Mouse (Mus musculus) midbrain, embryonic 14.5 days (tissue): ENCODE results near the gene Avpi1. TPM values are rescaled to one million over a fixed set of nuclear protein-coding genes. Genes with fewer than 3 reads are reported as not detected.

Experiments
- ATAC-seq: fragments of 200-750 bp; cut with Nextera tagmentation; 2 replicates; pipeline ENCODE4 v1.8.0; 2017; ENCODE audit warnings: moderate number of reproducible peaks, moderate library complexity; ENCODE audit not compliant: low FRiP score, low TSS enrichment
- DNase-seq: peaks from one replicate; pipeline ENCODE4 v3.0.0-alpha.2; 2015
- H3K27ac ChIP-seq: fragments of 300-500 bp; sonication (generic); replicated peaks from 2 replicates; pipeline ENCODE4 v1.5.1; 2014; ENCODE audit warnings: mild to moderate bottlenecking, low read depth, low read length, moderate library complexity
- H3K27me3 ChIP-seq: fragments of 300-500 bp; sonication (generic); 2 replicates; pipeline ENCODE4 v1.6.1; 2014; ENCODE audit warnings: low read length, control low read depth, mixed read lengths; ENCODE audit not compliant: control insufficient read depth, insufficient read depth
- H3K36me3 ChIP-seq: fragments of 300-500 bp; sonication (generic); 2 replicates; pipeline ENCODE4 v1.6.1; 2014; ENCODE audit warnings: low read length, control low read depth; ENCODE audit not compliant: control insufficient read depth, insufficient read depth
- H3K4me1 ChIP-seq: fragments of 300-500 bp; sonication (generic); 2 replicates; pipeline ENCODE4 v1.6.1; 2014; ENCODE audit warnings: mild to moderate bottlenecking, antibody characterized with exemption, low read length, control low read depth; ENCODE audit not compliant: control insufficient read depth, insufficient read depth
- H3K4me2 ChIP-seq: fragments of 300-500 bp; sonication (generic); 2 replicates; pipeline ENCODE4 v1.6.1; 2014; ENCODE audit warnings: mild to moderate bottlenecking, low read length, moderate library complexity
- H3K4me3 ChIP-seq: fragments of 300-500 bp; sonication (generic); replicated peaks from 2 replicates; pipeline ENCODE4 v1.5.1; 2014; ENCODE audit warnings: low read depth, low read length
- H3K9ac ChIP-seq: fragments of 300-500 bp; sonication (generic); replicated peaks from 2 replicates; pipeline ENCODE4 v1.6.1; 2014; ENCODE audit warnings: mild to moderate bottlenecking, low read length, moderate library complexity
- H3K9me3 ChIP-seq: fragments of 300-500 bp; sonication (generic); 2 replicates; pipeline ENCODE4 v1.6.1; 2016; ENCODE audit warnings: low read length, control low read depth, mixed read lengths; ENCODE audit not compliant: control insufficient read depth
- WGBS: fragments of 180-500 bp; shearing (Covaris S2); extraction: QIAGEN DNeasy Blood & Tissue Kit; methylation state at CpG from one replicate; pipeline ENCODE4 v1.1.7; 2014; 5-methylcytosine and 5-hydroxymethylcytosine counted together
- polyA plus RNA-seq: library from polyadenylated mRNA; unstranded; fragments of >200 nt; fragmentation: Nextera tagmentation; extraction: Ambion mirVana; gene quantifications from 2 replicates; pipeline ENCODE4 v1.2.1, GENCODE M21; 2014

Avpi1 gene
- polyA plus RNA-seq, 1 experiment from 2014 or later: 5.8 TPM

GRCm38 (mm10) chr19:42079950-42080349 lies 48.9 kb downstream of the Avpi1 start:
- no peak overlapping the region for H3K4me2 ChIP-seq
- DNase-seq (no peak), ATAC-seq (no peak)
- H3K27me3 ChIP-seq: no peaks in the 10 kb centered on the region
- H3K4me1 ChIP-seq: no peaks in the 10 kb centered on the region
- no peaks in the 10 kb centered on the region for H3K9me3 ChIP-seq
- peaks cover 35% of the 10 kb centered on the region for H3K36me3 ChIP-seq
- WGBS: 77% methylated on average over 5 of the region's 5 CpGs
- H3K9ac ChIP-seq: no peak overlapping the region
- no peak overlapping the region for H3K27ac ChIP-seq
- no peak overlapping the region for H3K4me3 ChIP-seq

- no peak overlapping the region for H3K4me2 ChIP-seq
- H3K4me1 ChIP-seq: no peaks in the 10 kb centered on the region
- H3K4me3 ChIP-seq: no peak overlapping the region
- 95% methylated on average over 12 of the region's 12 CpGs for WGBS
- ATAC-seq (no peak), DNase-seq (no peak)
- no peak overlapping the region for H3K9ac ChIP-seq
- no peaks in the 10 kb centered on the region for H3K27me3 ChIP-seq
- H3K27ac ChIP-seq: no peak overlapping the region
- H3K9me3 ChIP-seq: no peaks in the 10 kb centered on the region
- H3K36me3 ChIP-seq: peaks cover 44% of the 10 kb centered on the region
Observed at GRCm38 (mm10) chr19:42079006-42079405, 49.9 kb downstream of the Avpi1 start.

DNA sequence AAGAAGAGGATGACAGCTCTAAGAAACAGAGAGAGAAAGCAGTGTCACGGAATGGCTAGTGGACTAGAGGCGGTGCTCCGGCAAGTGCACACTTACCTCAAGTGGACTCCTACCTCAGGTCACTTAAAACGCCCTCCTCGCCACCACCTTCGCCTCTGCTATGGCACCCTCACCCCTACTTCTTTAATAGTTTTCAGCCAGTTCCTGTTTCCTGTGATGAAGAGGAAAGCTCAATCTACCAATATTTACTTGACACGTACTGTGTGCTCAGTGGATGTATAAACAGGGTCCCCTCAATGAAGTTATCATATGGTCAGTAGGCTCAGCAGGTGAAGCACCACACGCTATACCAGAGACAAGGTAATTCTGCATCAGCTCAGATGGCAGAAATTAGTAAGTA lies 50.3 kb downstream of the Avpi1 start:
- H3K4me2 ChIP-seq: no peak overlapping the region
- peaks cover 47% of the 10 kb centered on the region for H3K36me3 ChIP-seq
- 95% methylated on average over 8 of the region's 8 CpGs for WGBS
- no peak overlapping the region for H3K27ac ChIP-seq
- ATAC-seq (no peak), DNase-seq (no peak)
- no peaks in the 10 kb centered on the region for H3K27me3 ChIP-seq
- H3K4me1 ChIP-seq: no peaks in the 10 kb centered on the region
- H3K9me3 ChIP-seq: no peaks in the 10 kb centered on the region
- H3K9ac ChIP-seq: no peak overlapping the region
- H3K4me3 ChIP-seq: no peak overlapping the region

- H3K4me2 ChIP-seq: no peak overlapping the region
- H3K9me3 ChIP-seq: no peaks in the 10 kb centered on the region
- no peaks in the 10 kb centered on the region for H3K27me3 ChIP-seq
- 89% methylated on average over 16 of the region's 16 CpGs for WGBS
- H3K4me3 ChIP-seq: no peak overlapping the region
- DNase-seq (no peak), ATAC-seq (no peak)
- no peak overlapping the region for H3K9ac ChIP-seq
- H3K27ac ChIP-seq: no peak overlapping the region
- peaks cover 52% of the 10 kb centered on the region for H3K36me3 ChIP-seq
- no peaks in the 10 kb centered on the region for H3K4me1 ChIP-seq
Observed at GRCm38 (mm10) chr19:42075992-42076391, 52.9 kb downstream of the Avpi1 start.

DNA sequence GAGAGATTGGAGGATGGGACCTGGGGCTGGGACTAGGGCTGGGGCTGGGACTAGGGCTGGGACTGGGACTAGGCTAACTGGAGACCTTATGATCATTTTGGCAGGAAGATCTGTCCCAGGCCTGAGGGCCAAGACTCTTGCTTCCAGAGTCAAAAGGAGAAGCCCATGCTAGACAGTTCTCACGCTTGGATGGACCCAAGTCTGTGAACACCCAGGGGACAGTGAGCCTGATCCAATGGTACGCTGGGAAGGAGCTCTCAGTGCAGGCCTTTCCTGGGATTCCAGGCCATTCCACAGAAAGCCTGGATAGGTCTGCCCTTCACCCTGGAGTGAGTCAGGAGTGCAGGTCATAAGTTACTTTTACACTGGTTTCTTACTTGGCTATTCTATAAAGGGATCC lies 53.8 kb downstream of the Avpi1 start:
- Histone ChIP-seq H3K36me3 (peaks cover 52% of the 10 kb centered on the region), H3K27ac (no peak overlapping the region), H3K4me2 (no peak overlapping the region), H3K4me3 (no peak overlapping the region), H3K4me1 (no peaks in the 10 kb centered on the region), H3K9me3 (no peaks in the 10 kb centered on the region), H3K27me3 (no peaks in the 10 kb centered on the region), H3K9ac (no peak overlapping the region)
- ATAC-seq: no peak
- no peak for DNase-seq
- 82% methylated on average over 2 of the region's 2 CpGs for WGBS

Other genes with a start within 250 kb of the Avpi1 start
- 12.5 TPM in 2 replicates for gene Rrp12, start 232.9 kb downstream of the Avpi1 start, polyA plus RNA-seq
- gene Pgam1, start 217.1 kb downstream of the Avpi1 start, polyA plus RNA-seq: 451 and 465 TPM in 2 replicates
- gene Exosc1, start 195.6 kb downstream of the Avpi1 start, polyA plus RNA-seq: 56.4 and 57.4 TPM in 2 replicates
- 72.3 and 72.8 TPM in 2 replicates for gene Zdhhc16, start 195.6 kb downstream of the Avpi1 start, polyA plus RNA-seq
- 28.1 and 30.4 TPM in 2 replicates for gene Mms19, start 147.9 kb downstream of the Avpi1 start, polyA plus RNA-seq
- 6.3 and 6.9 TPM in 2 replicates for gene Ubtd1, start 147.3 kb downstream of the Avpi1 start, polyA plus RNA-seq
- gene Ankrd2, start 93.1 kb downstream of the Avpi1 start, polyA plus RNA-seq: 0.45 and 1.00 TPM in 2 replicates
- gene Hoga1, start 83.4 kb downstream of the Avpi1 start, polyA plus RNA-seq: 0.94 and 1.3 TPM in 2 replicates
- gene 4933411K16Rik, start 76.8 kb downstream of the Avpi1 start, polyA plus RNA-seq: not detected in 2 replicates
- gene Morn4, start 42.7 kb downstream of the Avpi1 start, polyA plus RNA-seq: 144 and 145 TPM in 2 replicates
- 33.1 and 40.8 TPM in 2 replicates for gene Pi4k2a, start 38.6 kb downstream of the Avpi1 start, polyA plus RNA-seq
- 1.5 and 1.8 TPM in 2 replicates for gene Marveld1, start 18.3 kb upstream of the Avpi1 start, polyA plus RNA-seq
- 35.5 and 46.2 TPM in 2 replicates for gene Zfyve27, start 34.9 kb upstream of the Avpi1 start, polyA plus RNA-seq
- gene Sfrp5, start 73.2 kb upstream of the Avpi1 start, polyA plus RNA-seq: 0.68 and 0.82 TPM in 2 replicates
- 34.1 and 42.2 TPM in 2 replicates for gene Golga7b, start 118.5 kb upstream of the Avpi1 start, polyA plus RNA-seq